Mouse (Mus musculus) brain, embryonic 14.5 days (tissue): ENCODE results near the gene Srgn.

Experiments
- CTCF ChIP-seq: fragments of 200-500 bp; IDR thresholded peaks from 2 replicates; pipeline ENCODE4 v1.5.1; 2012; ENCODE audit warnings: inconsistent platforms, mild to moderate bottlenecking, moderate library complexity, borderline replicate concordance; ENCODE audit not compliant: insufficient read depth, insufficient read length; ENCODE audit errors: extremely low read depth
- POLR2A ChIP-seq: fragments of 200-500 bp; IDR thresholded peaks from 2 replicates; pipeline ENCODE4 v1.6.1; 2012; ENCODE audit warnings: mild to moderate bottlenecking, inconsistent platforms, borderline replicate concordance; ENCODE audit not compliant: poor library complexity, insufficient read depth, insufficient read length, severe bottlenecking; ENCODE audit errors: extremely low read depth

DNA sequence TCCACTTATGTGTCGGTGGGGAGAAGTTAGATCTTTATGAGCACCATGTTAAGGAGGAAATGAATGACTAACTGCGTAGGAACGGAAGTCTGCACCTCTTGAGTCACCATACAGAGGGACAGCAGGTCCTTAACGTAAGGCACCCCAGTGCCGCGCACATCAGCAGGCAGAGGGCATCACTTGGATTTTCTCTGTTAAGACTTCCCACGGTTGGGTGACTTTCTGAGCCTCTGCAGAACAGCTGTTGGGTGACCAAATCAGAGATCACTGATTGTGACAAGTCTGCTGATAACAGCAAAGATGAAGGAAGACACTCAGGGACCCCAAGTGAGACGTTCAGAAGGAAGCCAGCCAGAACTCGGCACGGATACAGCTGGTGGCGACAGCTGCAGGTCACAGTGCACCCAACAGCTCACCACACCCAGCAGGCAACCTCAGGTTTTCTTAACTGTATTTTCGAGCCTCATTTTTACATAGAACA, 26.4 kb upstream of the Srgn start:
- TF ChIP-seq POLR2A, result no peak
- no peak for TF ChIP-seq CTCF
